Mouse (Mus musculus): ENCODE measurements at regions not wholly inside any gene's neighbourhood (a gene's known extent, or its start where the extent isn't known, plus 50 kb on each side); places are given as distances from the start of the nearest gene placed in this dataset.

- Histone ChIP-seq H3K27ac (replicated peaks; ENCODE audit: low read depth, low read length) (no peak overlapping the region), H3K36me3 (ENCODE audit: control insufficient read depth, insufficient read depth, low read length) (no peaks in the 10 kb centered on the region), H3K27me3 (replicated peaks; ENCODE audit: control insufficient read depth, insufficient read depth, low read length) (no peaks in the 10 kb centered on the region), H3K4me1 (ENCODE audit: control insufficient read depth, insufficient read depth, low read length) (no peaks in the 10 kb centered on the region), H3K9me3 (ENCODE audit: control insufficient read depth, low read length) (no peaks in the 10 kb centered on the region), H3K4me2 (ENCODE audit: low read depth, low read length) (no peak overlapping the region), H3K4me3 (ENCODE audit: low read depth, low read length) (no peak overlapping the region), H3K9ac (ENCODE audit: low read depth, low read length) (no peak overlapping the region)
- ATAC-seq (ENCODE audit: low read depth) (no peak), DNase-seq (ENCODE audit: low spot score) (no peak)
- 58% methylated on average over 8 of the region's 8 CpGs for WGBS
Observed at GRCm38 (mm10) chr6:117778481-117778880, 62.5 kb upstream of the Zfp637 start.

- Histone ChIP-seq H3K9ac (ENCODE audit: low read depth, low read length) (no peak overlapping the region), H3K4me3 (ENCODE audit: low read depth, low read length) (no peak overlapping the region), H3K27me3 (replicated peaks; ENCODE audit: control insufficient read depth, insufficient read depth, low read length) (no peaks in the 10 kb centered on the region), H3K27ac (replicated peaks; ENCODE audit: low read depth, low read length) (no peak overlapping the region), H3K36me3 (ENCODE audit: control insufficient read depth, insufficient read depth, low read length) (no peaks in the 10 kb centered on the region), H3K9me3 (ENCODE audit: control insufficient read depth, low read length) (no peaks in the 10 kb centered on the region), H3K4me1 (ENCODE audit: control insufficient read depth, insufficient read depth, low read length) (no peaks in the 10 kb centered on the region), H3K4me2 (ENCODE audit: low read depth, low read length) (no peak overlapping the region)
- ATAC-seq (ENCODE audit: low read depth) (no peak), DNase-seq (ENCODE audit: low spot score) (no peak)
- 84% methylated on average over 7 of the region's 7 CpGs for WGBS
Observed at GRCm38 (mm10) chr6:117779020-117779419, 62.0 kb upstream of the Zfp637 start.

DNA sequence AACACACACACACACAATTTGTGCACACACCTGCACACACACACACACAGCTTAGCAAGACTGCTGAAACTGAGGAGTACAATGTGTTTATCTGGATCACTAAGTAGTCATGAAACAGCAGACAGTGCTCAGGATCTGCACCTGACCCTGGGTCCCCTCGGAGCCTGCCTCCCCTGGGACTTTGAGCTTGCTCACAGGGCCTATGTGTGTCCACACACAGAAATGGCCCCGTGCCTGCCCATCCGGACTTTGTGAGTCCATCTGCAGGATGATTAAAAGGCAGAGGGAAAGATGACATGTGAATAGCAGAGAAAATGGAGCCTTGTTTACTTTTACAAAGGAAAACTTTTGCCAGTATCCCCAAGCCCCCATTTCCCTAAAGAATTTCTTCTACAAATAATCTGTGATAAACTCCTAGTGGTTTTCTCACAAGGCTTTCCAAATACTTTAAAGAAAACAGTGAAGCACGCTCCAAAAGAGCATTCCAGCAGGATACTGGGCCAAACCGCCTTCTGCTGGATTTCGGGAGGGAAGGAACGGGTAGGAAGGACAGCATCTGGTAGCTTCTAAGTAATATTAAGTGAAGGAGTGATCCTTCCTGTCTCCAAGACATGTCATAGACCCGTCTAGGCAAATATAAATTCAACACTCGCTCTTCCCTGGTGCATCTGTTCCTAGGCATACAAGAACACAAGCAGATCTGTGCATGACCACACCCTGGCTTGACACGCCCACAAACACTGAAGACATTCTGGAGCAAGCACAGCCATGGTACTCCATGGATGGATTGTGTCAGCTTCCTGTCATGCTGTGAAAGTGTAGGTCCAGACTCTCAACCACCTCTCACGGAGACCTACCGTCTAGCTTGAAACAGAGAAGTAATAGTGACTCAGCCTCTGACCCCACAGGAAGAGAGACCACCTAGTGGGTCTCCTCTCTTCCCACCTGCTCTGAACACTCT is 52.1 kb upstream of the Zfp637 start:
- no peak overlapping the region for H3K4me3 ChIP-seq (ENCODE audit: low read depth, low read length)
- H3K4me1 ChIP-seq (ENCODE audit: control insufficient read depth, insufficient read depth, low read length) = no peaks in the 10 kb centered on the region; the same call in 1 of the 2 replicates
- 66% methylated on average over 12 of the region's 12 CpGs for WGBS
- DNase-seq (ENCODE audit: low spot score) (peak; percentile 52), ATAC-seq (ENCODE audit: low read depth) (no peak)
- no peak overlapping the region for H3K27ac ChIP-seq (replicated peaks; ENCODE audit: low read depth, low read length)
- no peaks in the 10 kb centered on the region for H3K36me3 ChIP-seq (ENCODE audit: control insufficient read depth, insufficient read depth, low read length)
- no peaks in the 10 kb centered on the region for H3K27me3 ChIP-seq (replicated peaks; ENCODE audit: control insufficient read depth, insufficient read depth, low read length)
- H3K4me2 ChIP-seq (ENCODE audit: low read depth, low read length) = no peak overlapping the region
- H3K9ac ChIP-seq (ENCODE audit: low read depth, low read length) = no peak overlapping the region
- no peaks in the 10 kb centered on the region for H3K9me3 ChIP-seq (ENCODE audit: control insufficient read depth, low read length)

DNA sequence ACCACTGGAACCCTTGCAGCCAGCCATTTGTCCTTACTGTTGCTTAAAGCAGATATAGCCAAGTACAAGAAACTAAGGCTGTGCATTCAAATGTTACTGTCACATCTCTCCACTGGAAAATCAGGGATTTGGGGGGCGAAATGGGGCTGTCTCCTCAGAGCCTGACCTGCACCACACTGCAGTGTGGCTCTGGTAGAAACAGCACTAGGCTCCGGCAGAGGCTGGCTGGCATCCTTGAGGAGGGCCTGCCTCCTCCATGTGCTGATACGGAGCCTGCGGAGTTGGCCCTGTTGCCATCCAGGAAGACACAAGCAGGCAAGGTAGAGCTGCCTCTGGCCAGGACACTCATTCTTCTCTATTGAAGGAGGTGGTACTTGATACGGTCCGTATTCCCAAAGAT is 50.4 kb upstream of the Zfp637 start:
- no peak overlapping the region for H3K4me3 ChIP-seq (ENCODE audit: low read depth, low read length)
- no peak overlapping the region for H3K9ac ChIP-seq (ENCODE audit: low read depth, low read length)
- ATAC-seq (ENCODE audit: low read depth) = no peak
- H3K4me2 ChIP-seq (ENCODE audit: low read depth, low read length) = no peak overlapping the region
- no peaks in the 10 kb centered on the region for H3K36me3 ChIP-seq (ENCODE audit: control insufficient read depth, insufficient read depth, low read length)
- H3K4me1 ChIP-seq (ENCODE audit: control insufficient read depth, insufficient read depth, low read length) = no peaks in the 10 kb centered on the region; the same call in 1 of the 2 replicates
- 91% methylated on average over 6 of the region's 6 CpGs for WGBS
- no peaks in the 10 kb centered on the region for H3K27me3 ChIP-seq (replicated peaks; ENCODE audit: control insufficient read depth, insufficient read depth, low read length)
- H3K9me3 ChIP-seq (ENCODE audit: control insufficient read depth, low read length) = no peaks in the 10 kb centered on the region
- no peak overlapping the region for H3K27ac ChIP-seq (replicated peaks; ENCODE audit: low read depth, low read length)
- no peak for DNase-seq (ENCODE audit: low spot score)
